8 mouse cellular contexts compared by ENCODE assay signal in genomic region chr3:142318147-142318546, GRCm38 (mm10).
DNase-seq lines count a peak whose midpoint lies in the region; ATAC-seq and TF ChIP-seq lines count a peak whose summit lies in the region.

No protein-coding gene starts in this region.

- H3K9me3 ChIP-seq in intestine, embryonic 15.5 days = no peaks in the 10 kb centered on the region
- H3K9me3 ChIP-seq in midbrain, postnatal 0 days (ENCODE audit: low read length) = no peaks in the 10 kb centered on the region

- H3K4me1 ChIP-seq in intestine, embryonic 15.5 days (replicated peaks) = no peaks in the 10 kb centered on the region
- H3K4me1 ChIP-seq in midbrain, postnatal 0 days (ENCODE audit: insufficient read depth, low read length) = no peaks in the 10 kb centered on the region

- no peak for DNase-seq in cerebellum, adult 11 months
- DNase-seq in embryo, embryonic 9.5 days (ENCODE audit: extremely low spot score) = peak; percentile 40
- DNase-seq in gastrocnemius, postnatal 4 days (ENCODE audit: low spot score in 2 of 2) = peak; percentile 29 to 56
- DNase-seq in left cerebral cortex, postnatal 14 days (ENCODE audit: low spot score in 2 of 2) = peak; percentile 45 to 69
- peak; percentile 82 for DNase-seq in midbrain, postnatal 0 days (ENCODE audit: low spot score)

- TF ChIP-seq CTCF in midbrain, postnatal 0 days (IDR thresholded peaks at IDR 0.05) = no peak

- H3K27me3 ChIP-seq in intestine, embryonic 15.5 days (replicated peaks) = no peaks in the 10 kb centered on the region
- H3K27me3 ChIP-seq in midbrain, postnatal 0 days (ENCODE audit: insufficient read depth, low read length) = no peaks in the 10 kb centered on the region

- intact Hi-C loops in left cerebral cortex, postnatal 14 days (cut with DNase I) = no loop called here

- peak; percentile 49; the same call in 1 of the 2 replicates for ATAC-seq in cerebellum, adult (ENCODE audit: insufficient number of reproducible peaks, low FRiP score, low TSS enrichment)
- peak; percentile 95 for ATAC-seq in intestine, embryonic 15.5 days
- ATAC-seq in midbrain, postnatal 0 days (ENCODE audit: low FRiP score) = peak; percentile 74
- ATAC-seq in activated CD4-positive, CD25-positive, alpha-beta regulatory T cell, adult 4 months = no peak

- H3K4me3 ChIP-seq in intestine, embryonic 15.5 days (replicated peaks) = no peak overlapping the region
- H3K4me3 ChIP-seq in midbrain, postnatal 0 days (ENCODE audit: low read depth, low read length) = no peak overlapping the region

- WGBS in intestine, embryonic 15.5 days = 39% methylated on average over 2 of the region's 2 CpGs
- 14% methylated on average over 2 of the region's 2 CpGs for WGBS in midbrain, postnatal 0 days

- no peak overlapping the region for H3K9ac ChIP-seq in intestine, embryonic 15.5 days
- no peak overlapping the region for H3K9ac ChIP-seq in midbrain, postnatal 0 days (replicated peaks; ENCODE audit: low read length, poor library complexity, severe bottlenecking)

- no peak overlapping the region for H3K4me2 ChIP-seq in intestine, embryonic 15.5 days (replicated peaks)
- no peak overlapping the region for H3K4me2 ChIP-seq in midbrain, postnatal 0 days (ENCODE audit: low read depth, low read length, poor library complexity, severe bottlenecking)

- H3K36me3 ChIP-seq in intestine, embryonic 15.5 days = no peaks in the 10 kb centered on the region
- H3K36me3 ChIP-seq in midbrain, postnatal 0 days (ENCODE audit: insufficient read depth, low read length) = no peaks in the 10 kb centered on the region

- no peak overlapping the region for H3K27ac ChIP-seq in intestine, embryonic 15.5 days
- H3K27ac ChIP-seq in midbrain, postnatal 0 days (ENCODE audit: low read depth, low read length) = peak overlapping the region; percentile 47; the same call in 1 of the 2 replicates
